Mouse (Mus musculus): ENCODE results near the gene Exoc4. TPM values are rescaled to one million over a fixed set of nuclear protein-coding genes. Genes with fewer than 3 reads are reported as not detected.

Gene Exoc4
- 38.3 and 41.1 TPM in 2 replicates for polyA plus RNA-seq (2016; fragmentation: Nextera tagmentation; extraction: Ambion mirVana)

DNA sequence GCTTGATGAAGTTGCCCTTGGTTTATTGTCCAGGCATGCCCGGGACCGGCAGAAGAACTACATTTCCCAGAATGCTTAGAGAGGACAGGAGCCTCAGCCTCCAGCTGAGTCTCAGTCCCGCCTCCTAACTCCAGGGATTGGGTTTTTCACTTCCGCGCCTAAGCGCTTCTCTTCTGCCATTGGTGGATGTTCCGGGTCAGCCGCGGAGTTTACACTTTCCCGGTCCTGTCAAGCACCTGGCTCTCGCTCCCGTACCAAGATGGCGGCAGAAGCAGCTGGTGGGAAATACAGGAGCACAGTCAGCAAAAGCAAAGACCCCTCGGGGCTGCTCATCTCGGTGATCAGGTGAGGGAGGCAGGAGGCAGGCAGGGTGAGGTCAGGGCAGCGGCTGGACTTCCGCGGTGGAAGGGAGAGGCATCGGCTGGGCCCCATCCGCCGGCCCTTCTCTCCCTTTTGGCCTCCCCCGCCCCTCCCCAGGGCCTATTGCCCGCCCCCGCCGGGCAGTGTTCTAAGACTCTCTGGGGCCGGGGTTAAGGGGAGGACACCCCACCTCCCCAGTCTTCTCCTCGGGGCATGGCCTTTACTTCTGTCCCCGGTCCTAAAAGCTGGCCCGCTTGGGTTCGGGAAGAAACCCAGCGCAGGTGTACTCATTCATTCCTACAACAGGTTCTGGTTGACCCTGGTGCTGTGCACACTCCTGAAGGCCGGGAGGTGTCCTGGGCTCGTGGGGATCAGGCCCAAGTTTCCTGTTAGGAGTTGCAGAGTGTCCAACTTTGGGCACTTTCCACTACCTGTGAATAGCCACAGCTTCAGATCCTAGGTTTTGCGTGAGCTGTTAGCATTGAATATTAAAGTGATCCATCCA, at the start of gene Exoc4:
Gene Exoc4, plus strand, starts transcription at position 192 of the 865 bp plus-strand sequence.
- 2% methylated on average over 34 of the region's 34 CpGs for WGBS
- Histone ChIP-seq H3K27me3 (replicated peaks) (no peaks in the 10 kb centered on the region), H3K4me1 (peaks cover 3% of the 10 kb centered on the region; the same call in 1 of the 2 replicates), H3K4me2 (replicated peaks) (peak within 1 kb of the TSS; percentile 88), H3K9ac (peak within 1 kb of the TSS; percentile 89), H3K36me3 (no peaks in the 10 kb centered on the region), H3K27ac (no peak within 1 kb of the TSS), H3K9me3 (no peaks in the 10 kb centered on the region), H3K4me3 (peak within 1 kb of the TSS; percentile 80)
- peak; percentile 100 for ATAC-seq (ENCODE audit: low FRiP score, low read depth)

DNA sequence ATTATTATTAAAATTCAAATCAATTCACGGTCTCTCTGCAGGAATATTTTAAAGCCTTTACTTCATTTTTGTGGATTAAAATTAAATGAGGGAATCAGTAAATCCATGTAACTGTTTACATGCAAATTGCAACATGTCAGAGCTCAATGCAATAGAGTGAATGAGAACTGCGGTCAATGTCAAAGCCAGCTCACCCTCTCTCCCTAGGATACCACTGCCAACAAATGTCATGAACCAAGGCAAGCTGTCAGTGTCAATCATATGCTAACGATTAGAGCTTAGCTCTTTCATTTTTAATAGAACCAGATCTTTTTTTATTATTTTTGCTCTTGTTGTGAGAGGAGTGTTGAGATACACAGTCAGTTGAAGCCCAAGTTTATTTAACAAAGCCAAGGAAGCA, 30.1 kb upstream of the Exoc4 start:
- no peak for ATAC-seq (ENCODE audit: low FRiP score, low read depth)
- H3K9me3 ChIP-seq: no peaks in the 10 kb centered on the region
- no peaks in the 10 kb centered on the region for H3K4me1 ChIP-seq
- no peak overlapping the region for H3K27ac ChIP-seq
- no peaks in the 10 kb centered on the region for H3K27me3 ChIP-seq (replicated peaks)
- no peak overlapping the region for H3K4me2 ChIP-seq (replicated peaks)
- no peak overlapping the region for H3K9ac ChIP-seq
- 87% methylated on average over 3 of the region's 3 CpGs for WGBS
- H3K36me3 ChIP-seq: no peaks in the 10 kb centered on the region
- H3K4me3 ChIP-seq: no peak overlapping the region

DNA sequence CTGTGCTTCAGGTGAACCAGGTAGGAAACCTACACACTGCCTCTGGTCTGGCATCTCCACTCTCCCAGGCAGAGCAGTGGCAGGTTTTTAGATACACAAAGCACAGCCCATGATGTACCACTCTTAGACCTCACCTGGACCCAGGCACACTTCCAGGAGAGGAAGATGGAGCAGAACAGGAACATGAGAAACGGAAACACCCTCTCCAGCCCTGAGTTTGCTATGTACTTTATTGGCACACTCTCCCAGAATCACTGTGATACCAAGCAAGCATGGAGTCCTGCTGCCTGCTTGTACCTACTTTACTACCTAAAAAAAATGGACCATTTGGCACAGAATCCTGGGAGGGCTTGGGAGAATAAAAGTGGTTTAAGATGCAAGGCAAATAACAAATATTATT, 22.2 kb upstream of the Exoc4 start:
- 78% methylated on average over 1 of the region's 1 CpGs for WGBS
- 0 out of 2 replicates have a peak, but pooled peaks cover 2% of the 10 kb centered on the region for H3K4me1 ChIP-seq
- H3K9me3 ChIP-seq: no peaks in the 10 kb centered on the region
- H3K27me3 ChIP-seq (replicated peaks): no peaks in the 10 kb centered on the region
- no peak overlapping the region for H3K4me3 ChIP-seq
- H3K4me2 ChIP-seq (replicated peaks): no peak overlapping the region
- H3K27ac ChIP-seq: no peak overlapping the region
- ATAC-seq (ENCODE audit: low FRiP score, low read depth): no peak
- H3K9ac ChIP-seq: no peak overlapping the region
- H3K36me3 ChIP-seq: no peaks in the 10 kb centered on the region

DNA sequence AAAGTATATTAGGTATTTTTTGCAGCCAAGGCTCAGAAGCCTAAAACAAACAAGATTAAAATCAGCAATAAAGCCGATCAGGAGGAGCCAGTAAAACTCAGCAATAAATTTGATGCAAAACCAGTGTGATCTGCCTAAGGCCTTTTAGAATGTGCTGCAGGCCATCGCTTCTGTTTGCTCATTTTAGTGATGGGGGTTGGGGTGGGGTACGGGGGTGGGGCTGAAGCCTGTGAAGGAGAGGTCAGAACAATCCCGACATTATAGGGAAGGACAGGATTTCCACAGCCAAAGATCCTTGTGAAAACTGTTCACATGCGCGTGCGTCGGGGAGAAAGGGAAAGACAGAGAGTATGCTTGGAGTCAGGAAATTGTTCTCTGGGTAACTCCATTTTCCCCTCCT, 21.5 kb upstream of the Exoc4 start:
- ATAC-seq (ENCODE audit: low FRiP score, low read depth): no peak
- H3K27me3 ChIP-seq (replicated peaks): no peaks in the 10 kb centered on the region
- no peak overlapping the region for H3K4me2 ChIP-seq (replicated peaks)
- H3K4me1 ChIP-seq: 0 out of 2 replicates have a peak, but pooled peaks cover 2% of the 10 kb centered on the region
- H3K4me3 ChIP-seq: no peak overlapping the region
- H3K27ac ChIP-seq: no peak overlapping the region
- no peaks in the 10 kb centered on the region for H3K9me3 ChIP-seq
- no peaks in the 10 kb centered on the region for H3K36me3 ChIP-seq
- WGBS: 45% methylated on average over 8 of the region's 8 CpGs
- no peak overlapping the region for H3K9ac ChIP-seq

- no peak for ATAC-seq (ENCODE audit: low FRiP score, low read depth)
- no peak overlapping the region for H3K4me2 ChIP-seq (replicated peaks)
- H3K36me3 ChIP-seq: no peaks in the 10 kb centered on the region
- H3K4me3 ChIP-seq: no peak overlapping the region
- no peaks in the 10 kb centered on the region for H3K4me1 ChIP-seq
- no peak overlapping the region for H3K27ac ChIP-seq
- H3K9ac ChIP-seq: no peak overlapping the region
- no peaks in the 10 kb centered on the region for H3K27me3 ChIP-seq (replicated peaks)
- H3K9me3 ChIP-seq: no peaks in the 10 kb centered on the region
Measured at GRCm38 (mm10) chr6:33241250-33241649, 7.6 kb upstream of the Exoc4 start.

GRCm38 (mm10) chr6:33244546-33244945, 4.3 kb upstream of the Exoc4 start:
- Histone ChIP-seq H3K9me3 (no peaks in the 10 kb centered on the region), H3K4me2 (replicated peaks) (no peak overlapping the region), H3K4me1 (no peaks in the 10 kb centered on the region), H3K27ac (no peak overlapping the region), H3K36me3 (no peaks in the 10 kb centered on the region), H3K4me3 (no peak overlapping the region), H3K9ac (no peak overlapping the region), H3K27me3 (replicated peaks) (no peaks in the 10 kb centered on the region)
- ATAC-seq (ENCODE audit: low FRiP score, low read depth): no peak
- WGBS: 88% methylated on average over 3 of the region's 3 CpGs

DNA sequence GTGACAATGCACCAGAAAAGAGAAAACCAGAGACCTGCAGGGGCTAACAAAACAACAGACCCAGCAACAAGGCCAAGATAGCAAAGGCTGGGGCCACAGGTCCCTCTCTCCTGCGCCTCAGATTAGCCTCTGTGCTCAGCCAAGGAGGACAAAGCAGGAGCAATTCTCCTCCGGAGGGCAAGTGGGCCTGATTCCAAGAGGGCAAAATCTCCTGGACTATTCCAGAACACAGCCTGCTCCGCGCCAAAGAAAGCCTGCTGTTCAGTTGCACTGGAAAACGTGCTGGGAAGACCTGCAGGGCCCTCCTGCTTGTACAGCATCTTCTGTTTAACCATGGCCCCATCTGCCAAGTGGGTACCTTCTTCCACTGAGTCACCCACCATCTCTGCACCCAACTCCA, 1.7 kb upstream of the Exoc4 start:
- no peaks in the 10 kb centered on the region for H3K27me3 ChIP-seq (replicated peaks)
- 80% methylated on average over 5 of the region's 5 CpGs for WGBS
- no peak for ATAC-seq (ENCODE audit: low FRiP score, low read depth)

DNA sequence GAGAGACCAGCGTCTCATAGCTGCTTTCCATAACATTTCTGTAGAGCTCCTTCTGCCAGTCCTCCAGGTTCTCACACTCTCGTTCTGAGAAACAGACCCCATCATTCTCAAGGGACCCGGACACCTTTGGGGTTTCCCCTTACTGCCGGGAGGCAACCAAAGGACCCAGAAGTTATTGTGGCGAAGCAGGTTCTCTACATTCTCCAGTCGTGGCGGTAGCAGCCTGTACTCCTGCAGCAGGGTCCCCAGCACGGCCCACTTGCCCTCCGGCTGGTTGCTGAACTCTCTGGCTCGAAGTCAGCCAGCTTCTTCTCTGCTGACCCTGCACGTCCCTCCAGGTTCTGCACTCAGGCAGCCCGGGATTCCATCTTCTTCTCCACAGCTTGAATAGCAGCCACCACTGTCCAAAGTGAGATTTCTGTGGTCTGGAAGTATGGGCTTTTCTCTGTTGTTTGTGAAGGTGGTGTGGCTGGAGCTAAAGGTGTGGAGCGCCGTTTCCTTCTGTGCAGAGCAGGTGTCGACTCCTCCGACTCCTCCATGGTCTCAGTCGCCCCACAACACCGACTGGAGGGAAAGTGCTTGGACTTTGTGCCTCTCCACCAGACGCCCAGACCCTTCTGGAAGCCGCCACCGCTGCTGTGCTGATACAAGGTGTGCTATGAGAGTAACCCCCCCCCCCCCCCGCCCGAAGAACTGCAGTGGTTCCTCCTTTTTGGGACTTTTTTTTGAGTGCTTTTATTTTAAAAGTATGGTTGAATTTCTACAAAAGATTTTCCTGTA, 1.1 kb upstream of the Exoc4 start:
- no peak overlapping the region for H3K27ac ChIP-seq
- no peaks in the 10 kb centered on the region for H3K27me3 ChIP-seq (replicated peaks)
- no peaks in the 10 kb centered on the region for H3K9me3 ChIP-seq

More for the DNA sequence above, 1.7 kb upstream of the Exoc4 start:
- H3K4me1 ChIP-seq: peaks cover 3% of the 10 kb centered on the region; the same call in 1 of the 2 replicates
- no peaks in the 10 kb centered on the region for H3K36me3 ChIP-seq
- no peak overlapping the region for H3K4me3 ChIP-seq
- no peaks in the 10 kb centered on the region for H3K9me3 ChIP-seq
- no peak overlapping the region for H3K4me2 ChIP-seq (replicated peaks)
- H3K27ac ChIP-seq: no peak overlapping the region
- H3K9ac ChIP-seq: no peak overlapping the region

GRCm38 (mm10) chr6:33256638-33257037, 7.8 kb downstream of the Exoc4 start:
- no peak overlapping the region for H3K9ac ChIP-seq
- no peak overlapping the region for H3K4me3 ChIP-seq
- no peak overlapping the region for H3K4me2 ChIP-seq (replicated peaks)
- no peaks in the 10 kb centered on the region for H3K9me3 ChIP-seq
- H3K36me3 ChIP-seq: no peaks in the 10 kb centered on the region
- H3K4me1 ChIP-seq: no peaks in the 10 kb centered on the region; the same call in 1 of the 2 replicates
- 71% methylated on average over 4 of the region's 4 CpGs for WGBS
- H3K27me3 ChIP-seq (replicated peaks): no peaks in the 10 kb centered on the region
- ATAC-seq (ENCODE audit: low FRiP score, low read depth): no peak
- H3K27ac ChIP-seq: no peak overlapping the region

More for the DNA sequence above, 1.1 kb upstream of the Exoc4 start:
- Histone ChIP-seq H3K4me2 (replicated peaks) (no peak overlapping the region), H3K9ac (no peak overlapping the region), H3K4me3 (no peak overlapping the region), H3K36me3 (no peaks in the 10 kb centered on the region), H3K4me1 (peaks cover 3% of the 10 kb centered on the region; the same call in 1 of the 2 replicates)
- 88% methylated on average over 23 of the region's 23 CpGs for WGBS
- no peak for ATAC-seq (ENCODE audit: low FRiP score, low read depth)

- no peaks in the 10 kb centered on the region; the same call in 1 of the 2 replicates for H3K4me1 ChIP-seq
- H3K9me3 ChIP-seq: no peaks in the 10 kb centered on the region
- ATAC-seq (ENCODE audit: low FRiP score, low read depth): no peak
- no peak overlapping the region for H3K27ac ChIP-seq
- H3K9ac ChIP-seq: no peak overlapping the region
- H3K4me3 ChIP-seq: no peak overlapping the region
- H3K4me2 ChIP-seq (replicated peaks): no peak overlapping the region
- H3K36me3 ChIP-seq: no peaks in the 10 kb centered on the region
- 71% methylated on average over 5 of the region's 5 CpGs for WGBS
- no peaks in the 10 kb centered on the region for H3K27me3 ChIP-seq (replicated peaks)
Measured at GRCm38 (mm10) chr6:33257076-33257789, 8.3 kb downstream of the Exoc4 start.

GRCm38 (mm10) chr6:33259926-33260325, 11.0 kb downstream of the Exoc4 start:
- Histone ChIP-seq H3K4me3 (no peak overlapping the region), H3K4me1 (no peaks in the 10 kb centered on the region; the same call in 1 of the 2 replicates), H3K27me3 (replicated peaks) (no peaks in the 10 kb centered on the region), H3K36me3 (no peaks in the 10 kb centered on the region), H3K4me2 (replicated peaks) (no peak overlapping the region), H3K9me3 (no peaks in the 10 kb centered on the region), H3K27ac (no peak overlapping the region), H3K9ac (no peak overlapping the region)
- 87% methylated on average over 5 of the region's 5 CpGs for WGBS
- no peak for ATAC-seq (ENCODE audit: low FRiP score, low read depth)

DNA sequence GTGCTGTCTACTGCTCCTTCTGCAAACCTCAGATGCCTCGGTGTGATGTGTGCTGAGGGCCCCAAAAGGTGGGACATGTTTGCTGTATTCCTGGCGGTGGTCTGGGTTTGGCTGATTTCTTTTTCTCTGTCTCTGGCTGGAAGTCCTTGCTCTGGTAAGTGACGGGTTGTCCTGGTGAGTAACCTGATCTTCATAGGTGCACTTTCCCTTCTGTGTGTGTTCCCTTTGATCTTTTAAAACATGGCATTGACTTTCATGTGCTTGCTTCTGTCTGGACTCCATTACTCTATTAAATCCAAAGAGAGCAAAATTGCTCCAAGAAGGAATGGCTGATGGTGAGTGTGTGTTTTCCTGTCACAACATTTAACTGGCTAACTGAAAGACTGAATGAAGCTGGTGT, 12.7 kb downstream of the Exoc4 start:
- H3K4me2 ChIP-seq (replicated peaks): no peak overlapping the region
- H3K27ac ChIP-seq: no peak overlapping the region
- no peaks in the 10 kb centered on the region for H3K36me3 ChIP-seq
- H3K9ac ChIP-seq: no peak overlapping the region
- no peak overlapping the region for H3K4me3 ChIP-seq
- no peaks in the 10 kb centered on the region for H3K9me3 ChIP-seq
- WGBS: 91% methylated on average over 3 of the region's 3 CpGs
- ATAC-seq (ENCODE audit: low FRiP score, low read depth): no peak
- no peaks in the 10 kb centered on the region; the same call in 1 of the 2 replicates for H3K4me1 ChIP-seq
- H3K27me3 ChIP-seq (replicated peaks): no peaks in the 10 kb centered on the region
